Mouse (Mus musculus) natural killer cell, adult 2 months (primary cell): ENCODE results near the gene Samd4b.
"Not testable (repeated sequence)": the region's sequence is repeated elsewhere in the genome, so short reads cannot be mapped to it uniquely, and the experiment has no call there.

ENCODE experiments used
- DNase-seq, 2 experiments: peaks; one replicate each; pipeline ENCODE4 v3.0.0; 2022; ENCODE audit warnings: low spot score in 2 of 2

Samd4b gene

GRCm38 (mm10) chr7:28597642-28598446 is at the start of gene Samd4b, which contains the start of gene Pak4:
Samd4b (minus strand) TSS chr7:28598144.
Pak4 (minus strand) TSS chr7:28598185.
- peak; percentile 100 for DNase-seq

GRCm38 (mm10) chr7:28647016-28647415 is 49.1 kb upstream of the Samd4b start:
- no peak for DNase-seq

DNA sequence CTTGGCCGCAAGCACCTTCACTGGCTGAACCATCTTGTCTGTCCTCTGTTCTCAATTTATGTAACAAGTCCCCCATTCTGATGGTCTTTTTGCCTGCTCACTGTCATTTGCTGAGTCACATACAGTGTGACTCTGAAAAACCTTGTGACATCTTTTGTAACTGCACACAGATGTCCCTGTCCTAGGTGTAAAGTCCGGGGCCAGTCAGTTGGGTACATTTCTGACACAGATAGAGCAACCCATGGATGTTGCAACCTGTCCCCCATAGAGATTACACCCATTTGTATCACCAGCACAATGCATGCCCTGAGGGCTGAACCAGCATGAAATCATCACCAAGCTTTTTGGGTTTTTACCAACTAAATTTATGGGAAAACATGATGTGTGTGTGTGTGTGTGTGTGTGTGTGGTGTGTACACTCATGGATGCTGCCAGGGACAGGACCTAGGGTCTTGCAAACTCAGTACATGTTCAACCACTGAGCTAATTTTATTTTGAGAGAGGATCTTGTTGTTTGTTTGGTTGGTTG is 48.1 kb upstream of the Samd4b start:
- no peak for DNase-seq

DNA sequence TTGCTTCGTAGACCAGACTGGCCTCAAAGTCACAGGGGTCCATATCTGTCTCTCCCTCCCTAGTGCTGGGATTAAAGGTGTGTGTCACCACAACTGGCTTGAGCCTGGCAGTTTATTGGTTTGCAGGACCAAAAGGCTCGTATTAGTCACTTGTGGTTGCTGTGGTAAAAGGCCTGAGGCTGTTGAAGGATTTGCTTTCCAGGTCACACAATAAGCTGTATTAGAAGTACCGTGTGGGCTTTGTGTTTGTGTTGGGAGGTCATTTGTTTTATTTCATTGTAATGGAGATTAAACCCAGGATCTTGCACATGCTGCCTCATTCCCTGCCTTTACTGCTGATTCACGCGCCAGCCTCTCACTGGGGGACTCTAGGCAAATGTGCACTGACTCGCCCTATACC is 47.4 kb upstream of the Samd4b start:
- DNase-seq, result no peak

DNA sequence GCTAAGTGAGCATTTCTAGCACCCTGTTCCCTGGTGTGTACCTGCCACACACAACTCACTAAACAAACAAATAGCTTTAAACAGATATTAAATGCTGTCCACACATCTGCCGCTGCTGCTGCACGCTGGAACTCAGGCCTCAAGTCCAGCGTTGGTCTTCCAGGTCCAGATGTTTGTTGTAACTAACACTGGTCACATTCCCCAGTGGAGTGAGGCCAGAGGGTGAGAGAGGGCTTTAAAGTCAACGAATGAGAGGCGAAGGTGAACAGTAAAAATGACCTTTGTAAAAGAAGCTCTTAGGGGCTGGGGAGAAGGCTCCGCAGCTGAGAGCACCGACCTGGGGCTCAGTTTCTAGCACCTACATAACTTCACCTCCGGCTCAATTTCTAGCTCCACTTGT is 43.6 kb upstream of the Samd4b start:
- DNase-seq, result no peak

GRCm38 (mm10) chr7:28637511-28637910 is 39.6 kb upstream of the Samd4b start:
- DNase-seq, result no peak

GRCm38 (mm10) chr7:28634128-28634527 is 36.2 kb upstream of the Samd4b start:
- DNase-seq, result no peak

DNA sequence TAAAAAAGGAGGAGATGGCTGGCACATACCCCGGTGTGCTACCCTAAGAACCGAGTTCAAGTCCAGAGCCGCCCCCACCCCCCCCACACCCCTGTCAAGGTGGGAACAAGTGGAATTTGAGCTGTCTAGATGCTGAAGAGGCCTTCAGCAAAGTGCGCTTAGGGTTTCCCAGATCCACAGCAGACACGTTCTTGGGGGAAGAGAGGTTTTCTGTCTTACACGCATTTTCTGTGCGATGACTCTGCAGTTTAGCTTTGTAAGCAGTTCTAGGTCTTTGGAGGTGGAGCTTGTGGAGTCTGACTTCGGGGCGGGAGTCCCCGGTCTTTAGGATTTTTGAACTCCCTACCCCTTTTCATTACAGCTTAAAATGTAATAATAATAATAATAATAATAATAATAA is 33.1 kb upstream of the Samd4b start, which contains the start of gene Acp7:
Acp7 (minus strand) TSS at position 260 of the 400 bp plus-strand sequence.
- no peak for DNase-seq

GRCm38 (mm10) chr7:28624791-28625190 is 26.8 kb upstream of the Samd4b start:
- DNase-seq, result no peak

- DNase-seq, result no peak
These were observed 21.3 kb upstream of the Samd4b start for GRCm38 (mm10) chr7:28619098-28619715.

GRCm38 (mm10) chr7:28605951-28606350 is 8.0 kb upstream of the Samd4b start:
- no peak for DNase-seq

GRCm38 (mm10) chr7:28603788-28604187 is 5.8 kb upstream of the Samd4b start:
- DNase-seq, result not testable (repeated sequence)

DNA sequence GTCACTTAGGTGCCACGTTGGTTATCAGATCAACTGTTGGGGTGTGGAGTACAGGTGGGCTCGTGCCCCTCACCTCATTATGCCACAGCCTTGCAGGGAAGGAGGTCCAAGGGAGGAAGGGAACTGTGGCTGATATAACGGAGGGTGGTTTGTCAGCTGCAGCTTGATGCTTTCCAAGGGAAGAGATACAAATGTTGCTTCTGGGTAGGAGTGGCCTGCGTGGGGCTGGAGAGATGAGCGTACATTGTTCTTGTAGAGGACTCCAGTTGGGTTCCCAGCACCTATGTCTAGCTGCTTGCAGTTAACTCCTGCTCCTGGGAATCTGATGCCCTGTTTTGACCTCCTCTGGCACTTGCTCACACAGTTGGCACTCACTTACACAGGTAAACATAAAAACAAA is 5.2 kb upstream of the Samd4b start:
- no peak for DNase-seq

DNA sequence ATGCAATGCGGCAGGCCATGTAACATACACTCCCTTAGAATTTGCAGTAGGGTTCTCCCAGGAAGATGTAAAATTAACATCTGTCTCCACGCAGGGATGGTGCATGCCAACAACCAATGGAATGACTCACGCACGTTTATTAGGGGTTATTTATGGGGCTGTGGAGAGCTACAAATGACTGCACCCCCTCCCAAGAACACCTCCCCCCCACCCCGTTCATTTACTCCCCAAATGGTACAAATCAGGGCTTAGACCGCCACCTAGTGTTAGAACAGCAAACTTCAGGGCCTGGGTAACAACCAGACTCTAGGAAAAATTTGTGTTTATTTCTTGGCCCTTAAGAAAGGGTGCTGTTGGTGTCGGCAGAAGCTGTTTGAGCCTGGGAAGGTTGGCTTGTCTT is 3.7 kb upstream of the Samd4b start:
- DNase-seq, result peak; percentile 22 to 61

GRCm38 (mm10) chr7:28601029-28601428 is 3.1 kb upstream of the Samd4b start:
- peak; percentile 54 to 67 for DNase-seq

DNA sequence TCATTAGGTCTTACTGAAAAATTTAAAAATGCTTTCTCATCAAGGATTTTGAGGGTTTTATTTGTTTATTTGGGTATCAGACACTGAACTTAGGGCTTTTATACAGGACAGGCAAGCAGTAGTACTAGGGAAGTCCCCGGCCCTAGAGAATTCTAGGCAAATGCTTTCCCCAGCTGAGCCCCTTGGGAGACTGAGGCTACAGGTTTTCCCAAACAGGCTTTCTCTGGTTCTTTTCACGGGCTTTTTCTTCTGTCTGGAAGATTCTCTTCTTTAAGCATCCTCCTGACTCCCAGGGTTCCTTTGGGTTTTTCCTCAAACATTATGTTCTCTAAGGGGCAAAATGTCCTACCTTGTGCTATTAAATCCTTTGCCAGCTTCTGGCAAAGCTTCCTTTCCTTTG is 1.0 kb upstream of the Samd4b start:
- DNase-seq, result no peak

DNA sequence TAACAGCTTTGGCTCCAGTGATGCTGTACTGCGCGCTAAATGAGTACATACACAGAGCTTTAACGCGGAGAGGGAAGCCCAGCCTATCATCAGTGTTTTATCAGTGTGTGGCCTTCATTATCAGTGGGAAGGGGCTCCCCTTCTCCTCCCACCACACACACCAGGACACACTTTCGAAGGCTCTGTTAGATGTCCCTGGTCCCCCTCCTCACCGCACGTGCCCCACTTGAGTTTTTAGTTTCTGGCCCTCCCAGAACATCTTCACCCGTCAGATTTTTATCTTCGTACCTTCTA is 720 bp downstream of the Samd4b start:
- no peak for DNase-seq

DNA sequence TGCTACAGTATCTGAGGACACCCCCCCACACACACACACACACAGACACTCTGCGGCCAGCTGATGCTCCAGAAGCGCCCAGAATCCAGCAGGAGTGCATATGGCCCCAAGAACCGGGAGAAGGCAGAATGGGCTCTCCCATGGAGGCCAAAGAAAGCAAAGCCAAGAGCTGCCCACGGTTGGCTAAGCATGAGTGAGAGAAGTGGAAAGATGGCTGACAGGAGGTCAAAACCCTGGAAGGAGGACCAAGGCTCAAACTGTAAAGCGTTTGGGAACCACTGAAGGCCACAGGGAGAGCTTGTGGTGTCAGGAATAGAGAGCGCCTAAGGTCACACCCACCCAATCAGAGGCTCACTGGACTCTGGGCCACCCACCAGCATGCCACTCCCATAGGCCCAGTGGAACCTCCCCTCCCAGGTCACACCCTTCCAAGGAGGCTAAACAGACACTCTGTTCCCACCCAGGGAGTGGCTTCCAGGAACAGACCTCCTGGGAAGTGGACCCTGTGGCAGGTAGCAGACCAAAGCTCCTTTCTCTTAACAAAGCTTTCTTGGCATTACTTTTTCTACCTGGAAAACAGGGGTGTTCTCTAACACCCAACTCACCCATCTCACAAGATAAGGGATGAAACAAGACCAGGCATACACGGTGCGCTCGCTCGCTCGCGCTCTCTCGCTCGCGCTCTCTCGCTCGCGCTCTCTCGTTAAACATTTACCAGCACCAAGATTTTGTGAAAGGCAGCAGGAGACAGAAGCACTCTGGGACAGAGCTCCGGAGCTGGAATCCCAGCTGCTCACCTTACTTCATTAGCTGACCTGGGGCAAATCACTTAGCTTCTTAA is 1.3 kb downstream of the Samd4b start:
- DNase-seq, result no peak

GRCm38 (mm10) chr7:28595751-28596435 is 2.1 kb downstream of the Samd4b start:
- DNase-seq, result no peak

GRCm38 (mm10) chr7:28593206-28594111 is 4.5 kb downstream of the Samd4b start:
- DNase-seq, result peak in 1 of 2 experiments; percentile 29

GRCm38 (mm10) chr7:28591862-28592261 is 6.1 kb downstream of the Samd4b start:
- DNase-seq, result no peak
